Mouse (Mus musculus) liver, embryonic 15.5 days (tissue): ENCODE results near the gene Dnajc5g. TPM values are rescaled to one million over a fixed set of nuclear protein-coding genes. Genes with fewer than 3 reads are reported as not detected.
A peak's percentile ranks its signal among the peaks of the same experiment; 100 is the strongest.

Experiments
- ATAC-seq: fragments of 200-750 bp; cut with Nextera tagmentation; 2 replicates; pipeline ENCODE4 v1.8.0; 2017; ENCODE audit warnings: moderate number of reproducible peaks, mild to moderate bottlenecking, moderate library complexity; ENCODE audit not compliant: insufficient read depth
- H3K27ac ChIP-seq: fragments of 300-500 bp; sonication (generic); replicated peaks from 2 replicates; pipeline ENCODE4 v1.5.1; 2015; ENCODE audit warnings: mild to moderate bottlenecking, inconsistent platforms
- H3K27me3 ChIP-seq: fragments of 300-500 bp; sonication (generic); 2 replicates; pipeline ENCODE4 v1.6.1; 2015; ENCODE audit warnings: mild to moderate bottlenecking, inconsistent platforms
- H3K36me3 ChIP-seq: fragments of 300-500 bp; sonication (generic); replicated peaks from 2 replicates; pipeline ENCODE4 v1.6.1; 2015; ENCODE audit warnings: moderate library complexity, mild to moderate bottlenecking, inconsistent platforms
- H3K4me1 ChIP-seq: fragments of 300-500 bp; sonication (generic); replicated peaks from 2 replicates; pipeline ENCODE4 v1.6.1; 2015; ENCODE audit warnings: inconsistent platforms
- H3K4me2 ChIP-seq: fragments of 300-500 bp; sonication (generic); 2 replicates; pipeline ENCODE4 v1.6.1; 2015; ENCODE audit warnings: moderate library complexity, mild to moderate bottlenecking, inconsistent platforms
- H3K4me3 ChIP-seq: fragments of 300-500 bp; sonication (generic); replicated peaks from 2 replicates; pipeline ENCODE4 v1.5.1; 2015; ENCODE audit warnings: mild to moderate bottlenecking, inconsistent platforms
- H3K9ac ChIP-seq: fragments of 300-500 bp; sonication (generic); 2 replicates; pipeline ENCODE4 v1.6.1; 2015; ENCODE audit warnings: moderate library complexity, mild to moderate bottlenecking, inconsistent platforms
- H3K9me3 ChIP-seq: fragments of 300-500 bp; sonication (generic); replicated peaks from 2 replicates; pipeline ENCODE4 v1.6.1; 2016; ENCODE audit warnings: inconsistent platforms
- WGBS: fragments of 180-500 bp; shearing (Covaris S2); methylation state at CpG from one replicate; pipeline ENCODE4 v1.1.7; 2015; ENCODE audit warnings: mixed read lengths; ENCODE audit not compliant: insufficient replicate concordance; 5-methylcytosine and 5-hydroxymethylcytosine counted together
- polyA plus RNA-seq: library from polyadenylated mRNA; unstranded; fragments of >200 nt; fragmentation: Nextera tagmentation; extraction: Ambion mirVana; gene quantifications from 2 replicates; pipeline ENCODE4 v1.2.1, GENCODE M21; 2015

The Dnajc5g gene
- polyA plus RNA-seq, 1 experiment from 2014 or later, result not detected

- no peak for ATAC-seq
- whole genome bisulfite sequencing, result 26% methylated on average over 8 of the region's 8 CpGs
- Histone ChIP-seq H3K27ac (no peak overlapping the region), H3K4me3 (no peak overlapping the region), H3K9me3 (no peaks in the 10 kb centered on the region), H3K9ac (no peak overlapping the region), H3K4me2 (no peak overlapping the region), H3K36me3 (no peaks in the 10 kb centered on the region), H3K27me3 (peaks cover 40% of the 10 kb centered on the region), H3K4me1 (peaks cover 8% of the 10 kb centered on the region; the same call in 1 of the 2 replicates)
These were observed 22.1 kb upstream of the Dnajc5g start for GRCm38 (mm10) chr5:31083949-31084348.

GRCm38 (mm10) chr5:31086606-31087005, 19.5 kb upstream of the Dnajc5g start:
- no peaks in the 10 kb centered on the region for H3K36me3 ChIP-seq
- H3K9ac ChIP-seq, result no peak overlapping the region
- no peak overlapping the region for H3K27ac ChIP-seq
- H3K4me3 ChIP-seq, result no peak overlapping the region
- H3K4me1 ChIP-seq, result peaks cover 8% of the 10 kb centered on the region; the same call in 1 of the 2 replicates
- H3K4me2 ChIP-seq, result no peak overlapping the region
- H3K9me3 ChIP-seq, result no peaks in the 10 kb centered on the region
- no peak for ATAC-seq
- peaks cover 67% of the 10 kb centered on the region for H3K27me3 ChIP-seq
- WGBS, result 32% methylated on average over 7 of the region's 7 CpGs

DNA sequence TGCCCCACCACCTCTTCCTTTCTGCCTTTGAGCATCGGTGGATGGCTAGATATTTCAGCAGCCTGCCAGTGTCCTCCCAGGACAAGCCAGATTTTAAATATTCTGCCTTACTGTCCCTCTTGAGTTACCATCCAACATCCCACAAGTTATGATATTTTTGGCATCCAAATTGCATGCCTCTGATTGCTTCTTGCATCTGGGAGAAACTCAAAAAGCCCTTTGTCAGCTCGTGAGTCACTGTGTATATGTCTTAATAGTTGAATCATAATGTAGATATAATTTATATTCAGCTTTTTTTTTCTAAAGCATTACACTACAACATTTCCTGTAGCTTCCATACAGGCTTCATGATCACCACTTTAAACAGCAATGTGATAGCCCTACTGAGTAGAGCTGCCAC, 19.0 kb upstream of the Dnajc5g start:
- H3K9me3 ChIP-seq, result no peaks in the 10 kb centered on the region
- 71% methylated on average over 2 of the region's 2 CpGs for WGBS
- H3K9ac ChIP-seq, result no peak overlapping the region
- H3K27me3 ChIP-seq, result peaks cover 72% of the 10 kb centered on the region
- ATAC-seq, result no peak
- H3K4me1 ChIP-seq, result peaks cover 8% of the 10 kb centered on the region; the same call in 1 of the 2 replicates
- H3K4me2 ChIP-seq, result no peak overlapping the region
- H3K36me3 ChIP-seq, result no peaks in the 10 kb centered on the region
- no peak overlapping the region for H3K27ac ChIP-seq
- H3K4me3 ChIP-seq, result no peak overlapping the region

DNA sequence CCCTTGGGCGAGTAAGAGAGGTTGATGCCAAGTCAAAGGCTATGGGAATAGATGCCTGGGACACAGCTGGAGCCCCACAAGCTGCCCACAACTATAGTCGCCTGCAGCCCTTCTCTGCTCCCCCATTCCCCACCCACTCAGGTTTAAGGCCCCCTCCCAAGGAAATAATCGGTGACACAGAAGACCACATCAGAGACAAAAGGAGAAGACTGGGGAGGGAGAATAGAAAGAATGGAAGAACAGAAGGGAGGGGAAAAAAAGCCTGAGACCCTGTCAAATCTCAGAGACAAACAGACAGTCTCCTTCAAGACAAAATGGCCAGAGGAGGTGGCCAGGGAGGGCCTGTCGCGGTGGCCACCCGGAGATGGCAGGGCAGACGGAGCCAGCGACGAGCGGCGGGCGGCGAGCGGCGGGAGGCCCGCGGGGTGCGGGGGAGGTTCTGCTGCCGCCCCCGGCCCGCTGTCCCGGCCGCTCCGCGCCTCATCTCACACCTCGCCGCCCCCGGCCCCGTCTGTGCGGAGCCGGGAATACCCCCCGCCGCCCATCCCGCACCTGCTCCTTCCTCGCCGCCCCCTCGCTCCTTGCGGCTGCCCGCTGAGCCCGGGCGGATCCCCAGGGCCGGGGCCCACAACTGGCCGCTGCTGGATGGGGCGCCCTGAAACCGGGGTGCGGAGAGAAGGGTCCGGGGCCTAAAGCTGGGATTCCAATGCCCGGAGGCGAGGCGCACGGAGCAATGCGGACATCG, 13.7 kb upstream of the Dnajc5g start:
- Histone ChIP-seq H3K9ac (no peak overlapping the region), H3K27ac (no peak overlapping the region), H3K9me3 (no peaks in the 10 kb centered on the region), H3K27me3 (peaks cover 99% of the 10 kb centered on the region), H3K4me3 (peak overlapping the region; percentile 44), H3K4me1 (peaks cover 19% of the 10 kb centered on the region), H3K4me2 (peak overlapping the region; percentile 65), H3K36me3 (no peaks in the 10 kb centered on the region)
- 4% methylated on average over 53 of the region's 53 CpGs for WGBS
- ATAC-seq, result no peak

- peaks cover 99% of the 10 kb centered on the region for H3K27me3 ChIP-seq
- no peaks in the 10 kb centered on the region for H3K9me3 ChIP-seq
- no peak overlapping the region for H3K27ac ChIP-seq
- H3K4me3 ChIP-seq, result peak overlapping the region; percentile 44
- no peak overlapping the region; the same call in 1 of the 2 replicates for H3K9ac ChIP-seq
- H3K36me3 ChIP-seq, result no peaks in the 10 kb centered on the region
- 2% methylated on average over 54 of the region's 54 CpGs for WGBS
- peaks cover 19% of the 10 kb centered on the region for H3K4me1 ChIP-seq
- H3K4me2 ChIP-seq, result peak overlapping the region; percentile 65
- ATAC-seq, result peak; percentile 42; the same call in 1 of the 2 replicates
These were observed 12.7 kb upstream of the Dnajc5g start for GRCm38 (mm10) chr5:31093151-31094041.

GRCm38 (mm10) chr5:31094100-31094798, 11.8 kb upstream of the Dnajc5g start:
- Histone ChIP-seq H3K4me3 (peak overlapping the region; percentile 44), H3K36me3 (no peaks in the 10 kb centered on the region), H3K4me1 (peaks cover 19% of the 10 kb centered on the region), H3K27me3 (peaks cover 99% of the 10 kb centered on the region), H3K9me3 (no peaks in the 10 kb centered on the region), H3K27ac (no peak overlapping the region), H3K4me2 (peak overlapping the region; percentile 65), H3K9ac (no peak overlapping the region)
- WGBS, result 2% methylated on average over 29 of the region's 29 CpGs
- no peak for ATAC-seq

- Histone ChIP-seq H3K9me3 (no peaks in the 10 kb centered on the region), H3K27ac (no peak overlapping the region)
- WGBS, result under 1% methylated on average over 59 of the region's 59 CpGs
These were observed 11.0 kb upstream of the Dnajc5g start for GRCm38 (mm10) chr5:31094799-31095691.

GRCm38 (mm10) chr5:31095711-31096480, 10.2 kb upstream of the Dnajc5g start:
- H3K4me1 ChIP-seq, result peaks cover 19% of the 10 kb centered on the region
- peak overlapping the region; percentile 65 for H3K4me2 ChIP-seq
- no peak overlapping the region for H3K27ac ChIP-seq
- peaks cover 95% of the 10 kb centered on the region for H3K27me3 ChIP-seq
- no peak for ATAC-seq
- 23% methylated on average over 11 of the region's 11 CpGs for whole genome bisulfite sequencing
- H3K9ac ChIP-seq, result no peak overlapping the region
- peak overlapping the region; percentile 44 for H3K4me3 ChIP-seq
- no peaks in the 10 kb centered on the region for H3K36me3 ChIP-seq
- H3K9me3 ChIP-seq, result no peaks in the 10 kb centered on the region

More at GRCm38 (mm10) chr5:31094799-31095691, 11.0 kb upstream of the Dnajc5g start:
- H3K9ac ChIP-seq, result no peak overlapping the region
- H3K4me2 ChIP-seq, result peak overlapping the region; percentile 65
- peaks cover 99% of the 10 kb centered on the region for H3K27me3 ChIP-seq
- no peaks in the 10 kb centered on the region for H3K36me3 ChIP-seq
- ATAC-seq, result no peak
- H3K4me1 ChIP-seq, result peaks cover 19% of the 10 kb centered on the region
- peak overlapping the region; percentile 44 for H3K4me3 ChIP-seq

DNA sequence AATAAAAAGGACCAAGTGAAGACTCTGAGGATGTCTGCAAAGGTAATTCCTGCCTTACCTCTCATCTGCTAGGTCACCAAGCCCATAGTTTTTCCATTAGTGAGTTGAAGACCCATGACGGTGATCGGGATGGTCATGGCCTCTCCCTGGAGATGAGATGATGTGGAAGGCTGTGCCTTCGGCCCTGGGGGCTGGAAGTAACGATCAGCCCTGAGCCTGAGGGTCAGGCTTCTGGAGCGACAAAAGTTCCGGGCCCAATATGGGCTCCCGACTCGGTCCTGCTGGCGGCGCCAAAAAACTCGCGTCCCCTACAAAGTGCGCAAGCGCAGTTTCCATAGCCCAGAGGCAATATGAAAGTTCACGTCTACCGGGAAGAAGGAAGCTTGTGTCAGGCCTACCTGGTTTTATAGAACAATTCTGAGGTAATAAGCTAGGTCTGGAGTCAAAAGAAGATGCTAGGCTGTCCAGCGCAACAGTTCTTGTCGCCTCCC, 2.0 kb downstream of the Dnajc5g start, which contains the start of gene Slc30a3:
TSS of gene Slc30a3 (minus strand) at position 238 of the 491 bp plus-strand sequence.
- H3K4me3 ChIP-seq, result no peak within 1 kb of the TSS
- no peaks in the 10 kb centered on the region for H3K36me3 ChIP-seq
- H3K4me2 ChIP-seq, result no peak within 1 kb of the TSS
- H3K27ac ChIP-seq, result no peak within 1 kb of the TSS
- H3K27me3 ChIP-seq, result peaks cover 30% of the 10 kb centered on the region
- no peak for ATAC-seq
- H3K9me3 ChIP-seq, result no peaks in the 10 kb centered on the region
- WGBS, result 85% methylated on average over 18 of the region's 18 CpGs
- no peak within 1 kb of the TSS for H3K9ac ChIP-seq
- H3K4me1 ChIP-seq, result no peaks in the 10 kb centered on the region
